8 mouse cellular contexts compared by ENCODE assay signal in genomic region chr6:49319595-49320315, GRCm38 (mm10). TPM values are rescaled to one million over a fixed set of nuclear protein-coding genes. Genes with fewer than 3 reads are reported as not detected.
DNase-seq lines count a peak whose midpoint lies in the region; ATAC-seq and TF ChIP-seq lines count a peak whose summit lies in the region.

No protein-coding gene starts in this region.

- H3K4me2 ChIP-seq in heart, embryonic 14.5 days (ENCODE audit: low read length), result peak overlapping the region; percentile 79
- peak overlapping the region; percentile 72 for H3K4me2 ChIP-seq in CH12.LX (ENCODE audit: insufficient read depth, low read depth, poor library complexity, severe bottlenecking)
- peak overlapping the region; percentile 63 for H3K4me2 ChIP-seq in limb, embryonic 12.5 days
- peak overlapping the region; percentile 64 for H3K4me2 ChIP-seq in neural tube, embryonic 12.5 days (replicated peaks)

- H3K79me2 ChIP-seq in CH12.LX (replicated peaks; ENCODE audit: control insufficient read depth, extremely low read depth, insufficient read depth, poor library complexity, severe bottlenecking), result no peaks in the 10 kb centered on the region

- TF ChIP-seq EP300 in CH12.LX (IDR thresholded peaks at IDR 0.05; ENCODE audit: low read length), result no peak

- in situ Hi-C loops in CH12.LX (cut with MboI; ENCODE audit: low pct_ligation_motif_present, low pct_unique_long_range_greater_than_20kb, low sequenced_read_pairs), result no loop called here

- H3K36me3 ChIP-seq in heart, embryonic 14.5 days (ENCODE audit: control insufficient read depth, insufficient read depth, low read length), result no peaks in the 10 kb centered on the region
- H3K36me3 ChIP-seq in CH12.LX (replicated peaks in 1 of 2; ENCODE audit: control insufficient read depth in 1 of 2, insufficient read depth in 1 of 2, low read length in 1 of 2), result no peaks in the 10 kb centered on the region
- no peaks in the 10 kb centered on the region for H3K36me3 ChIP-seq in embryonic facial prominence, embryonic 10.5 days (replicated peaks)
- H3K36me3 ChIP-seq in limb, embryonic 12.5 days, result no peaks in the 10 kb centered on the region
- H3K36me3 ChIP-seq in neural tube, embryonic 12.5 days, result no peaks in the 10 kb centered on the region

- H3K4me3 ChIP-seq in heart, embryonic 14.5 days (ENCODE audit: control insufficient read depth in 1 of 2, insufficient read depth in 1 of 2, low read depth in 1 of 2, low read length in 2 of 2), result peak overlapping the region; percentile 70 to 74
- H3K4me3 ChIP-seq in CH12.LX (replicated peaks in 1 of 3; ENCODE audit: low read depth in 2 of 3, low read length in 2 of 3, poor library complexity in 1 of 3), result peak overlapping the region; percentile 75 to 78 (median 78)
- peak overlapping the region; percentile 72 for H3K4me3 ChIP-seq in embryonic facial prominence, embryonic 10.5 days
- peak overlapping the region; percentile 68 for H3K4me3 ChIP-seq in limb, embryonic 12.5 days (replicated peaks)
- H3K4me3 ChIP-seq in neural tube, embryonic 12.5 days, result peak overlapping the region; percentile 69

- no peak for ATAC-seq in heart, embryonic 14.5 days (ENCODE audit: insufficient number of reproducible peaks, insufficient read depth, low FRiP score, low read depth)
- no peak for ATAC-seq in limb, embryonic 12.5 days (ENCODE audit: insufficient number of reproducible peaks, insufficient read depth, low FRiP score, low TSS enrichment, low read depth)
- peak; percentile 55 for ATAC-seq in neural tube, embryonic 12.5 days (ENCODE audit: low FRiP score, low read depth)

- no peak for TF ChIP-seq POLR2A in CH12.LX (IDR thresholded peaks at IDR 0.05; ENCODE audit: low read depth, low read length)

- peak in 1 of 2 experiments; percentile 37; a peak in 2 of 4 replicates for TF ChIP-seq CTCF in CH12.LX (conservative IDR thresholded peaks at IDR 0.05 in 1 of 2, IDR thresholded peaks at IDR 0.05 in 1 of 2; ENCODE audit: low read depth in 2 of 2, low read length in 2 of 2)

- H3K9ac ChIP-seq in heart, embryonic 14.5 days (ENCODE audit: low read length), result peak overlapping the region; percentile 90
- peak overlapping the region; percentile 82 for H3K9ac ChIP-seq in CH12.LX (ENCODE audit: insufficient read depth, low read depth)
- peak overlapping the region; percentile 79 for H3K9ac ChIP-seq in limb, embryonic 12.5 days (replicated peaks)
- peak overlapping the region; percentile 68 for H3K9ac ChIP-seq in neural tube, embryonic 12.5 days

- H3K9me3 ChIP-seq in heart, embryonic 14.5 days (ENCODE audit: control insufficient read depth, low read length), result no peaks in the 10 kb centered on the region
- no peaks in the 10 kb centered on the region for H3K9me3 ChIP-seq in CH12.LX (replicated peaks; ENCODE audit: low read length)
- no peaks in the 10 kb centered on the region for H3K9me3 ChIP-seq in embryonic facial prominence, embryonic 10.5 days
- H3K9me3 ChIP-seq in limb, embryonic 12.5 days, result no peaks in the 10 kb centered on the region
- H3K9me3 ChIP-seq in neural tube, embryonic 12.5 days, result no peaks in the 10 kb centered on the region

- WGBS in heart, embryonic 14.5 days, result 13% methylated on average over 13 of the region's 13 CpGs
- 14% methylated on average over 13 of the region's 13 CpGs for WGBS in embryonic facial prominence, embryonic 10.5 days
- WGBS in limb, embryonic 12.5 days, result 16% methylated on average over 13 of the region's 13 CpGs
- WGBS in neural tube, embryonic 12.5 days, result 18% methylated on average over 13 of the region's 13 CpGs

- peak overlapping the region; percentile 71 to 88 for H3K27ac ChIP-seq in heart, embryonic 14.5 days (replicated peaks in 1 of 2; ENCODE audit: control insufficient read depth in 1 of 2, insufficient read depth in 1 of 2, low read depth in 2 of 2, low read length in 2 of 2)
- peak overlapping the region; percentile 21; the same call in 1 of the 2 replicates for H3K27ac ChIP-seq in CH12.LX (ENCODE audit: insufficient read depth, low read depth)
- H3K27ac ChIP-seq in embryonic facial prominence, embryonic 10.5 days (replicated peaks), result peak overlapping the region; percentile 89
- H3K27ac ChIP-seq in limb, embryonic 12.5 days, result peak overlapping the region; percentile 80
- H3K27ac ChIP-seq in neural tube, embryonic 12.5 days, result peak overlapping the region; percentile 64; the same call in 1 of the 2 replicates

- peaks cover 0 to 6% of the 10 kb centered on the region in 2 experiments; a peak in 2 of 4 replicates for H3K4me1 ChIP-seq in heart, embryonic 14.5 days (ENCODE audit: control insufficient read depth in 2 of 2, insufficient read depth in 2 of 2, low read length in 2 of 2)
- H3K4me1 ChIP-seq in CH12.LX (ENCODE audit: control insufficient read depth in 1 of 2, insufficient read depth in 2 of 2), result peaks cover 0 to 17% of the 10 kb centered on the region in 2 experiments; a peak in 2 of 4 replicates
- peaks cover 23% of the 10 kb centered on the region for H3K4me1 ChIP-seq in embryonic facial prominence, embryonic 10.5 days
- peaks cover 10% of the 10 kb centered on the region for H3K4me1 ChIP-seq in limb, embryonic 12.5 days (replicated peaks)
- H3K4me1 ChIP-seq in neural tube, embryonic 12.5 days, result no peaks in the 10 kb centered on the region; the same call in 1 of the 2 replicates

- dilution Hi-C loops in CH12.LX (cut with MboI; ENCODE audit: extremely low pct_ligation_motif_present, extremely low pct_unique_long_range_greater_than_20kb, low sequenced_read_pairs), result no loop called here

- peak; percentile 11 for TF ChIP-seq RAD21 in CH12.LX (IDR thresholded peaks at IDR 0.05; ENCODE audit: low read depth, low read length)

- DNase-seq in heart, postnatal 14 days, result no peak
- DNase-seq in CH12.LX (ENCODE audit: extremely low read depth), result peak; percentile 48
- no peak for DNase-seq in embryonic facial prominence, embryonic 10.5 days (ENCODE audit: low spot score)
- DNase-seq in urinary bladder, postnatal 25 days (ENCODE audit: low spot score), result no peak
- DNase-seq in gastrocnemius, postnatal 10 days, result no peak

- H3K27me3 ChIP-seq in heart, embryonic 14.5 days (ENCODE audit: control insufficient read depth, insufficient read depth, low read length), result no peaks in the 10 kb centered on the region
- H3K27me3 ChIP-seq in CH12.LX (replicated peaks), result peaks cover 1% of the 10 kb centered on the region
- H3K27me3 ChIP-seq in embryonic facial prominence, embryonic 10.5 days (replicated peaks; ENCODE audit: low read depth, poor library complexity, severe bottlenecking), result no peaks in the 10 kb centered on the region
- no peaks in the 10 kb centered on the region for H3K27me3 ChIP-seq in limb, embryonic 12.5 days
- no peaks in the 10 kb centered on the region for H3K27me3 ChIP-seq in neural tube, embryonic 12.5 days (replicated peaks)

- intact Hi-C loops in heart, postnatal 14 days (cut with DNase I), result loop anchor here (2.0 kb wide), 2 partner anchors 47 to 51 kb away; partner anchors contain the start of gene Fam221a

TF ChIP-seq in CH12.LX, 34 proteins besides CTCF, POLR2A, EP300 and RAD21:
- TF ChIP-seq MAZ (IDR thresholded peaks at IDR 0.05; ENCODE audit: low read depth, low read length) (no peak), MAFK (IDR thresholded peaks at IDR 0.05; ENCODE audit: insufficient replicate concordance, low read length) (peak; percentile 68; the same call in 1 of the 2 replicates), SMC3 (IDR thresholded peaks at IDR 0.05; ENCODE audit: low read depth, low read length) (peak; percentile 30; the same call in 1 of the 2 replicates), NELFE (IDR thresholded peaks at IDR 0.05; ENCODE audit: low read depth, low read length) (no peak)

RNA-seq across cellular contexts. Expression of gene Ccdc126, which starts 0.7 kb away (rescaled TPM):
- polyA plus RNA-seq in heart, embryonic 14.5 days (2014; fragmentation: Nextera tagmentation; extraction: Ambion mirVana), result 8.6 and 9.6 TPM in 2 replicates
- total RNA-seq in heart, postnatal 14 days (2021), result 1 to 10 TPM; 4.2 to 4.3 TPM
- total RNA-seq in CH12.LX (2012; rRNA removed) (2.1 and 2.3 TPM in 2 replicates), CH12.LX (2014; rRNA removed) (6.1 and 6.3 TPM in 2 replicates)
- 2.8 TPM in 2 replicates for polyA plus RNA-seq in CH12.LX (2012; ENCODE audit: insufficient read length, low read depth)
- polyA plus RNA-seq in embryonic facial prominence, embryonic 10.5 days (2016; fragmentation: Nextera tagmentation; extraction: Ambion mirVana), result 4.2 and 5.0 TPM in 2 replicates
- polyA plus RNA-seq in limb, embryonic 12.5 days (2016; fragmentation: Nextera tagmentation; extraction: Ambion mirVana), result 7.0 and 7.7 TPM in 2 replicates
- polyA plus RNA-seq in neural tube, embryonic 12.5 days (2016; fragmentation: Nextera tagmentation; extraction: Ambion mirVana), result 6.5 and 7.0 TPM in 2 replicates
- 1 to 10 TPM; 2.0 TPM for total RNA-seq in gastrocnemius, postnatal 10 days (2021)

RNA-seq across cellular contexts. Expression of gene Fam221a, which starts 47.8 kb away (rescaled TPM):
- polyA plus RNA-seq in heart, embryonic 14.5 days (2014; fragmentation: Nextera tagmentation; extraction: Ambion mirVana), result 4.0 and 4.3 TPM in 2 replicates
- total RNA-seq in heart, postnatal 14 days (2021), result under 1 TPM; 0.51 to 0.79 TPM
- total RNA-seq in CH12.LX (2012; rRNA removed), result not detected in 2 replicates
- total RNA-seq in CH12.LX (2014; rRNA removed), result not detected in 2 replicates
- polyA plus RNA-seq in CH12.LX (2012; ENCODE audit: insufficient read length, low read depth), result not detected in 2 replicates
- polyA plus RNA-seq in embryonic facial prominence, embryonic 10.5 days (2016; fragmentation: Nextera tagmentation; extraction: Ambion mirVana), result 4.1 and 5.0 TPM in 2 replicates
- polyA plus RNA-seq in limb, embryonic 12.5 days (2016; fragmentation: Nextera tagmentation; extraction: Ambion mirVana), result 7.7 and 9.8 TPM in 2 replicates
- 4.2 and 4.4 TPM in 2 replicates for polyA plus RNA-seq in neural tube, embryonic 12.5 days (2016; fragmentation: Nextera tagmentation; extraction: Ambion mirVana)
- total RNA-seq in gastrocnemius, postnatal 10 days (2021), result 1 to 10 TPM; 2.0 to 2.5 TPM

RNA-seq across cellular contexts. Expression of gene Tra2a, which starts 55.9 kb away (rescaled TPM):
- polyA plus RNA-seq in heart, embryonic 14.5 days (2014; fragmentation: Nextera tagmentation; extraction: Ambion mirVana), result 30.6 and 36.1 TPM in 2 replicates
- 10 to 100 TPM; 30.9 to 42.3 TPM for total RNA-seq in heart, postnatal 14 days (2021)
- 55.4 and 78.8 TPM in 2 replicates for total RNA-seq in CH12.LX (2012; rRNA removed)
- total RNA-seq in CH12.LX (2014; rRNA removed), result 120 and 142 TPM in 2 replicates
- 95.1 and 103 TPM in 2 replicates for polyA plus RNA-seq in CH12.LX (2012; ENCODE audit: insufficient read length, low read depth)
- polyA plus RNA-seq in embryonic facial prominence, embryonic 10.5 days (2016; fragmentation: Nextera tagmentation; extraction: Ambion mirVana), result 123 and 132 TPM in 2 replicates
- polyA plus RNA-seq in limb, embryonic 12.5 days (2016; fragmentation: Nextera tagmentation; extraction: Ambion mirVana), result 151 and 169 TPM in 2 replicates
- polyA plus RNA-seq in neural tube, embryonic 12.5 days (2016; fragmentation: Nextera tagmentation; extraction: Ambion mirVana), result 152 and 166 TPM in 2 replicates
- total RNA-seq in gastrocnemius, postnatal 10 days (2021), result 10 to 100 TPM; 20.7 to 30.8 TPM

Comparison
In these comparisons a context has a peak if more than half of its experiments do, and no peak if none do; other contexts are left out.
1. H3K27ac ChIP-seq: peak in every context shown above with its lines; median percentile 89 in embryonic facial prominence, embryonic 10.5 days; 80 in limb, embryonic 12.5 days; 80 in heart, embryonic 14.5 days; 64 in neural tube, embryonic 12.5 days; 21 in CH12.LX.